Mouse (Mus musculus): ENCODE results near the gene Ptpn22. TPM values are rescaled to one million over a fixed set of nuclear protein-coding genes. Genes with fewer than 3 reads are reported as not detected.

Ptpn22 gene
- total RNA-seq, 2 experiments from 2014 or later = 0.20 to 0.80 TPM

GRCm38 (mm10) chr3:103857977-103858563, 1.5 kb upstream of the Ptpn22 start:
- DNase-seq = no peak

- peak; percentile 15 for DNase-seq
These were observed 326 bp downstream of the Ptpn22 start for GRCm38 (mm10) chr3:103859851-103860391.

GRCm38 (mm10) chr3:103862721-103863220, 3.2 kb downstream of the Ptpn22 start:
- DNase-seq = no peak

GRCm38 (mm10) chr3:103864200-103864599, 4.6 kb downstream of the Ptpn22 start:
- DNase-seq = no peak

- DNase-seq = no peak
These were observed 7.9 kb downstream of the Ptpn22 start for GRCm38 (mm10) chr3:103867424-103867971.

- DNase-seq = no peak
These were observed 8.4 kb downstream of the Ptpn22 start for GRCm38 (mm10) chr3:103868008-103868407.

- no peak for DNase-seq
These were observed 13.1 kb downstream of the Ptpn22 start for GRCm38 (mm10) chr3:103872663-103873098.

- DNase-seq = no peak
These were observed 14.7 kb downstream of the Ptpn22 start for GRCm38 (mm10) chr3:103874329-103874728.

- DNase-seq = no peak
These were observed 26.4 kb downstream of the Ptpn22 start for GRCm38 (mm10) chr3:103885946-103886345.

- no peak for DNase-seq
These were observed 28.0 kb downstream of the Ptpn22 start for GRCm38 (mm10) chr3:103887581-103887980.

- no peak for DNase-seq
These were observed 33.8 kb downstream of the Ptpn22 start for GRCm38 (mm10) chr3:103893374-103893773.

- no peak for DNase-seq
These were observed 45.1 kb downstream of the Ptpn22 start for GRCm38 (mm10) chr3:103904705-103905104.

GRCm38 (mm10) chr3:103907335-103908030, 47.9 kb downstream of the Ptpn22 start:
- no peak for DNase-seq

- DNase-seq = no peak
These were observed 49.2 kb downstream of the Ptpn22 start for GRCm38 (mm10) chr3:103908781-103909180.

- DNase-seq = no peak
These were observed 53.9 kb downstream of the Ptpn22 start for GRCm38 (mm10) chr3:103913451-103913961.

- peak; percentile 98 for DNase-seq
These were observed 54.5 kb downstream of the Ptpn22 start, which contains the start of gene Rsbn1 for GRCm38 (mm10) chr3:103914010-103914669. Gene Rsbn1 (plus strand): TSS chr3:103914120.

GRCm38 (mm10) chr3:103914732-103915508, 55.3 kb downstream of the Ptpn22 start:
- peak; percentile 60 for DNase-seq

- no peak for DNase-seq
These were observed 55.9 kb downstream of the Ptpn22 start for GRCm38 (mm10) chr3:103915509-103915896.

- DNase-seq = no peak
These were observed 56.7 kb downstream of the Ptpn22 start for GRCm38 (mm10) chr3:103916205-103916838.

GRCm38 (mm10) chr3:103916839-103917237, 57.2 kb downstream of the Ptpn22 start:
- no peak for DNase-seq

GRCm38 (mm10) chr3:103920094-103920493, 60.5 kb downstream of the Ptpn22 start:
- DNase-seq = no peak

All from gastrocnemius, postnatal 25 days (tissue).